Mouse (Mus musculus) yolk sac, embryonic 10.5 days (tissue): Measurements from ENCODE around the gene Xrn1.
"Not testable (repeated sequence)": the region's sequence is repeated elsewhere in the genome, so short reads cannot be mapped to it uniquely, and the experiment has no call there.

Experiments used
- DNase-seq: peaks from one replicate; pipeline ENCODE4 v3.0.0-alpha.2; 2017; ENCODE audit warnings: low spot score

Xrn1 gene

DNA sequence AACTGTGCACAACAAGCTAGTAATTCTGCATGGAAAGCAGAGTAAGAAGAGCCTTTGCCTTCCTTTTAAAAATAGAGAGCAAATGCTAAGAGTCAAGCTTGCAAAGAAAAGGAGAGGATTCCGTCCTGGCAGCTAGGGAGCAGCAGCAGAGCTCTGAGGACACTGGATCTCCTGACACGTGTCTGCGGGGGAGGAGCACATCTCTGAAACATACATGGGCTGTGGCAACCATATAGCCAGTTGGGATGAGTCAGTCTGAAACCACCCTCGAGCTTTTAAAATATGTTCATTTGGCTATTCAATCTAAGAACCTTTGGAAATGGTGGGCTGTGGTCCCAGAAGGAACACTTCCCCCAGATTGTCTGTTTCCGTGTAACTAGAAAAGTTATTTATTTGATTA, 100.3 kb downstream of the Xrn1 start:
- no peak for DNase-seq

DNA sequence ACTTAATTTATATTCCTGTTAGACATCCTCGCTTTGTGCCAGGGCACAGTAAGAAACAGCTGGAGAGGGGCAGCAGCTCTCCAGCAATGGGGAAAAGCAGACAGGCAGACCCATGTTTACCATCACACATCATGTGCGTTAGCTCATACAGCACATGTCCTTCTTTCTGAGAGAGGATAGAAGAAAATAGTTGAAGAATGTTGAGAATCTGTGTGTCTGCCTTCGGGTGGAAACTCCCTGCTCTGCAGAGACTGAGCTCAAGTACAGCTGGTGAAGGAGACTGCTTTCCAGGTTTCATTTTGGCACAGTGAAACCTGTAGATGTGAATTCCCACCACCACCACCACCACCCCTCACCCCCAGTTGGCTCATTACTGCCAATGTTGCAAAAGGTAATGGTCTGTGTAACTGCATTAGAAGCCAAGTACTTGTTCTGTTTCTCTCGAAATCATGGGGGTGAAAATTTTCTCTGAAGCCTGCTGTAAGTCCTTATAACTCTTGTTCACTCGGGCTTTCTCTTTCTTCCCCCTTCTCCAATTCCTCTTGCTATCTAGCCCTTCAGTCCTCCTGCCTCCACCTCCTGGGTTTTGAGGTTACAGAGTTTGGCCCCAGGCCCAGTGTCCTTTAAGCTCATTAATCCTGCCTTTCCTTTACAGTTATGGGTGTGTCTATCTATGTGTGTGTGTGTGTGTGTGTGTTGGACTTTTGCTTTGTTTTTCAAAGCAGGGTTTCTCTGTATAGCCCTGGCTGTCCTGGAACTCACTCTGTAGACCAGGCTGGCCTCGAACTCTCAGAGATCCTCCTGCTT, 102.1 kb downstream of the Xrn1 start:
- no peak for DNase-seq

DNA sequence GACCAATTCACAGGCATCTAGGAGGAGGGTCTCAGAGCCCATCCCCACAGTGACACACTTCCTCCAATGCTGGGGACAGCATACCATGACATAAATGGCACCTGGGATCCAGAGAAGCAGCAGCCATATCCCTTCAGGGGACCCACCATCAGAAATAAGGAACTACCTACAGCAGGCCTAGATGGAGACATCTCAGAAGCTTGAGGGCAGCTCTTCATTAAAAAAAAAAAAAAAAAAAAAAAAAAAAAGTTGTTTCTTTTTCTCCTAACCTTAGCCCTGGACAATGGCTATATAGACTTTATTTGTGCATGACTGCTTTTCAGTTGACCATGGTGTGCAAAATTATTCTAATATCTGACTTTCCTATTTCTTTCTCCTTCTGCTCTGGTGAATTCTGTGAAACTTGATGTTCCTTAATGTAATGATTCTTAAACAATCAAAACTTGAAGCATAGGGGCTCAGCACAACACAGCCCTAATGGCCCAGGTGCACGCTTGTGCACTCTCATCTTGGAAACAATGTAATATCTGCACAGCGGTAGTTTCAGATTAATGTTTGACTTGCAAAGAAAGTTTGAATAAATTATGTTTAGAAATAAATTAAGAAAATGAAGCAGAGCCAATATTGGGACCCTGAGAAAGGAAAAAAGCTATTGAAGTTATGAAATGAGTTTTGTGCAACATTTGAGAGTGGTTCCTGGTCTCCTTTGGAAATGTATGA, 108.7 kb downstream of the Xrn1 start:
- DNase-seq: no peak

DNA sequence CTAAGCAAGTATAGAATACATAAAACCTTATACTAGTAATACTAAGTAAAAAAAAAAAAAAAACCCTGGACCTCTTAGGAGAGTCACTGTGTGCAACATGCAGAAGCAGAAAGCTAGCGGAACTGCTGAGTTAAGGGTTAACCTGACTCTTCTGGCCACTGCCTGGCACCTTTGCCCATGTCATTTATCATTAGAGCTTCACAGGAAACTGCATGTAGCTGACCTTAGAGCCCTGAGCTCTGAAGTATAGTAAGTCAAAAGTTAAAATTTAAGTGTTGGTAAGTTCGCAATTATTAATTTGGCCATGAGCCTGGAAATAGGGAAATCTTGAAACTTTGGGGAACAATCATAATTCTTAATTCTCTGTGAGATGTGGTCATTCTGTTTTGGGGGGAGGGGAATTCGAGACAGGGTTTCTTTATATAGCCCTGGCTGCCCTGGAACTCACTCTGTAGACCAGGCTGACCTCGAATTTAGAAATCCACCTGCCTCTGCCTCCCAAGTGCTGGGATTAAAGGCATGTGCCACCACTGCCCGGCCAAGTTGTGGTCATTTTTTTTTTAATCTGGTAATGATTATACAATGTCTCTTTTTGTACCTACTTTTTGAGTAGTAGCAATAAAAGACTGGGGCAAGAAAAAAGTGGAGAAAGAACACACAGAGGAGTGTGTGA, 109.4 kb downstream of the Xrn1 start:
- DNase-seq: no peak

DNA sequence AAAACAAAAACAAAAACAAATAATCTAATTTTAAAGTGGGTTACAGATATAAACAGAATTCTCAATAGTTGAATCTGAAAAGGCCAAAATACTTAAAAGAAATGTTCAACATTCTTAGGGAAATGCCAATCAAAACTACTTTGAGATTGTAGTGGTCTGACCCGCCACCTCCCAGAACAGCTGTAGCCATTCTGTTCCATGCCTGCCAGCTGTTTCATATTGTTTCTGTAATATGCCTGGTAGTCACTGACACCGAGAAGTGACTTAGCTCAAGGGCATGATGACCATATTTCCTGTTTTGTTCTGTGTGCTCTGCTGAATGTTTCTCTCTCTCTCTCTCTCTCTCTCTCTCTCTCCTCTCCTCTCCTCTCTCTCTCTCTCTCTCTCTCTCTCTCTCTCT, 112.9 kb downstream of the Xrn1 start:
- no peak for DNase-seq

DNA sequence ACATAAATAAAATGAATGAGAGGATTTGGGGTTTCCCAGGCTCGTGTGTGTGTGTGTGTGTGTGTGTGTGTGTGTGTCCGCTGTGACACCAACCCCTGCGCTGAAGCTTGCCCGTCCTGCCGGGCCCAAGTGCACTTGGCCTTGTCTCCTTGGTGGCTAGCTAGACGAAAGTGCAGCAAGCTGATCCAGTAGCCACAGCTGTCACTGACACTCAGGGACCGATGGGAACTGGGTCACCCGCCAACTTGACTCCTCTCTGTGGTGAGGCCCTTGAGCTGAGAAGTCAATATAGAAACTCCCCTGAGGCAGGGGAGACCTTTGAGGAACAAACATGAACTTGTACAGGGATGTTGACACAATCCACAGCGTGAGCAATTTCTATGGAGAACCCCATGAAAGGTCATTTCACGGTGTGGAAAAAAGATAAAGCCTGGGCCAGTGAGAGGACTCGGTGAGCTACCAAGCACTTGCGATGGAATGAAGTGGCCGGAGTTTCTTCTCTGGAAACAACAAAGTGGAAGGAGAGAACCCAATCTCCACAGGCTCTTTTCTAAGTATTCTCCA, 124.3 kb downstream of the Xrn1 start:
- DNase-seq: no peak

DNA sequence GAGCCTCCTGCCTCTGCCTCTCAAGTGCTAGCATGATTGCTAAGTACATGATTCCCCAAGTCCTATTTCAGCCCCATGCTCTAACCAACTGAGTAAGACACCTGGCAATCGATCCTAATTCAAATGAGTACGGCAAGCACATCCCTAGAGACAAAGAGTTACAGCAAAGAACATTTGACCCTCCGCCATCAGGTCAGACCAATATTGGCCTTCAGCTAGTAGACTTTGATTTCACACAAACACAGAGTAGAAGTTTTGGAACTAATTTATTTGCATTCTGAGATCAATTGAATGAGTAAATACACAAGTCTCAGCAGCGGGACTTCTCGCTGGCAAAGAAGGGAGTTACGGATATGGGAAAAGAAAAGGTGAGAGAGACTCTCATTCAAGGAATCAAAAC, 130.7 kb downstream of the Xrn1 start:
- DNase-seq: no peak

DNA sequence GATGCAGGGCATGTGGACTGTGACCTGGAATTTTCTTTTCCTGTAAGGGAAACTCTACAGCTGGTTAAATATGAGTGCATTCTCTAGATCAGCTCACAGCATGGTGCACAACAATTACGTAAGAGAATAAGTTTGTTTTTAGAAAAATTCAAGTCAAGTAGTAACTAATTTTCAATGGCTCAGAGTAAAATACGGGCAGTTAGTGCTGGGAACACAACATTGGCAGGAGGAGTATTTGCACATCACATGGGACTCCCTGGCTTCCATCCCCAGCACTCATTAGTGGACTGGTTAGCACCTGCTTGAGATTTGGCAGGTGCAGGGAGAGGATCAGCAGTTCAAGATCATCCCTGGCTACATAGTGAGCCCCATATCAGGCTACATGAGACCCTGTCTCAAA, 133.1 kb downstream of the Xrn1 start:
- DNase-seq: no peak

DNA sequence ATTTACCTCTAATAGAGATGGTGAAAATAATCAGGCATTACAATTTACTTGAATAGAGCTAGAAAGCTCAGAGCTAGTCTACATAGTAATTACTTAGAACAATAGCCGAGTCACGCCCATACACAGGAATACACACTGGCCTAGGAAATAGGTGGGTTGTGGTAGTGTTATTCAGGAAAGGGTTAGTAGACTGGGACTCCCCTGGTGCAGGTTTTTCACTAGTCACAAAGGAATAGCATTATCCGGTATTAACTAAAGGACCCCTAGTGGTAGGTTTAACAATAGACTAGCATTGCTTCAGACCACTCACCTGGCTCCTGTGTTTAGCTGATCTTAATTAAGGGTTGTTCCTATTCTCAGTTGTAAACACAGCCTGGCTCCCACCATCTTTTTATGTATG, 133.9 kb downstream of the Xrn1 start:
- not testable (repeated sequence) for DNase-seq

DNA sequence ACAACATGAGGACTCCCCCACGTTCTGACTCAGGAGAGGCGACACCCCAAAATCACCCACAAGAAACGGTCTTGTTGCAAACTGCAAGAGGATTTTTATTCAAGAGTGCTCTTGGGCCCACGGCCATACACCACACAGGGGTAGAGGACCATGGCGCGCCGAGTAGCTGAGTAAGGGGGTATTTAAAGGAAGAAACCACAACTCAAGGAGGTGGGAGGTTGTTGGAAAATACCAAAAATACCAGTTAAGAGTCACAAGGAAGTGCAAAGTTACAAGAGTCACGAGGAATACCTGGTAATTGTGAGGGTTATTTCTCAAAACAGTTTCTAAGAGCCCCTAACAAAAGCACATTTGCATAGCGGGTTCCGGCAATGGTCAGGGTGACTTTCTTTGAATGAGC, 138.1 kb downstream of the Xrn1 start:
- DNase-seq: not testable (repeated sequence)

DNA sequence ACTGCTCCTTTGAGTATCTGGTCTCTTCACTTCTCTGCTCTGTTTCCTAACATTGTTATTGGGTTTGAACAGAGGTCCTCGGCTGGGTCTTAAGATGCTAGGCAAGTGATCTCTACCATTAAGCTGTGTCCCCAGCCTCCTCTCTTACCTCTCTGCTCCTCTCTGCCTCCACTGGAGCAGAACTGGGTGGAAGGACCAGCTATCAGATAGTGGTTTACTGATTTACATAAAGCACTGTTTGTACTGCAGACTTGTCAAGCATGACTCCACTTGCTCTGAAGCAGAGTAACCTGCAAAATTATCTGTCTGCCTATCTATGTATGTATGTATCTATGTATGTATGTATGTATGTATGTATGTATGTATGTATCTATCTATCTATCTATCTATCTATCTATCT, 138.7 kb downstream of the Xrn1 start:
- DNase-seq: no peak

DNA sequence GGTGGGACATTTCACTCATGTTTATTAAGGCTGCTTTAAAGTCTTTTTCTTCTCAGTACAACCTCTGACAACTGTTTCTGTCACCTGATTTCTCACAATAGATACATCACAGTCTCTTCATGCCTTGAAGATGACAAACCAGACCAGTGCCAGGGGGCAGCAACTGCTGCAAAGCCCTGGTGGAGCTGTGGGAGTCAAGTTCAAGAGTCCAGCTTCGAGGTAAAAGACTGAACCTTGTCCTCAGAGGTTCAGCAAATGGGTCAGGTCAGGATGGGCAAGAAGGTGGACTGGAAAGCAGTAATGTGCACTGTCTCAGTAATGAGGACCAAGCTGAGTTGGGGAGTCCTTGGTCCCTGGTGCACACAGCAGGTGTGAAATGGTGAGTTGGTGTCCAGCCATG, 139.8 kb downstream of the Xrn1 start:
- no peak for DNase-seq

DNA sequence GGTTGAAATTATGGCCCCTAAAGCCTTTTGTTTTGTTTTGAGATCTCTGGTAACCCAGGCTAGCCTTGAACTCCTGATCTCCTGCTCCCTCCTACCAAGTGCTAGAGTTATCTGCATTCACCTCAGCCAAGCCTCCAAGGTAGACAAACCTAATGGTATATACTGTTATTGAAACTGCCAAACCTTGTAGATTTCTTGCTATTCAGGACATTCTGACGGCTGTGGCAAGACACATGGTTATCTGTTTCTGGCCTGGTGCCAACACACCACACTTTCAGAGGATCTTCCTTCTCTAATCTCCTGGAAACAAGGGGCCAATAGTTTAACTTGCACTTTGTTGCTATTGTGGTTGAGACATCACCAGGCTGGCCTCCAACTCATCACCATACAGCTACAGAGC, 140.6 kb downstream of the Xrn1 start:
- no peak for DNase-seq

DNA sequence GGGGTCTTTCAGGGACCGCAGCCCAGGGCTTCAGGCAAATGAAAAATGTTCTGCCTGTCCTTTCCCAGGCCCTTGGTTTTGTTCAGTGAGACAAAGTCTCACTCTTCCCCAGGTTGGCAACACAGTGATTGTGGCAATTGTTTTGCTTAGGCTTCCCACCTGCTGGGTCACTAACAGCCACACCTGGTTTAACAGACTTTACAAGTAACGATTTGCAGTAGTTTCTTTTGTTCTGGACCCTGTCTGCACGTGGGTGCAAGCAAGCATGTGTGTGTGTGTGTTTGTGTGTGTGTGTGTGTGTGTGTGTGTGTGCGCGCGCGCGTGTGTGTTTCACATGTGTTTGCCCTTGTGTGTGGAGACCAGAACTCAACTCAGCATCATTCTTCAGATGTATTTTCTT, 148.3 kb downstream of the Xrn1 start:
- no peak for DNase-seq
